Mouse (Mus musculus) ovary, adult 18-20 months (tissue): ENCODE results near the gene Patj.

Experiments used
- DNase-seq: peaks from one replicate; pipeline ENCODE4 v3.0.0; 2022; ENCODE audit warnings: low spot score, mixed read lengths

Gene Patj

DNA sequence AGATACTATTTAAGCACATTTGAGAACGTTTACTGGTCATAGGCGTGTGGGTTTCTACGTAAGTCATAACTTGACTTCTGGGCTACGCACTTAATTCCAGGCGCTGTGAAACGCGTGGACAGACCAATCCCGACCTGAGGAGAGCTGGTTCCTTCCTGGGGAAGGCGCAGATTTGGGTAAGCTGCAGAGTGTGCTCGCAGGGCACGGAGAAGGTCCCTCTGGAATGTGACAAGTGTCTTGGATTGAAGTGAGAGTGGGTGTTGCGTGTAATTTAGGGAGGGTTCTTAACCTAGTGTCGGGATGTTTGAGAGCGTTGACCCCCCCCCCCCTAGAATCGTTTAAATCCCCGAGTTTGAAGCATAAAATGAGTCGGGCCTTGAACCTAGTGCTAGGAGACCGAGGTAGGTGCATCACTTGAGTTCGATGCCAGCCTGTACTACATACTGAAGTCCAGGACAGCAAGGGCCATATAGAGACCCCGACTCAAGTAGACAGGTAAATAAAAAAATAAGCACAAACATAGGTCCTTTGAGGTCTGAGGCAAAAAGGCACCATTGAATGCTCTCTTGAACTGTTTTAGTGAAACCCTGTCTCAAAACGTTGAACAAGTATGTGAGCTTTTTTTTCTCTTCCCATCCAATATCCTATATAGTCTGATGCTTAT is 331.8 kb downstream of the Patj start:
- no peak for DNase-seq

DNA sequence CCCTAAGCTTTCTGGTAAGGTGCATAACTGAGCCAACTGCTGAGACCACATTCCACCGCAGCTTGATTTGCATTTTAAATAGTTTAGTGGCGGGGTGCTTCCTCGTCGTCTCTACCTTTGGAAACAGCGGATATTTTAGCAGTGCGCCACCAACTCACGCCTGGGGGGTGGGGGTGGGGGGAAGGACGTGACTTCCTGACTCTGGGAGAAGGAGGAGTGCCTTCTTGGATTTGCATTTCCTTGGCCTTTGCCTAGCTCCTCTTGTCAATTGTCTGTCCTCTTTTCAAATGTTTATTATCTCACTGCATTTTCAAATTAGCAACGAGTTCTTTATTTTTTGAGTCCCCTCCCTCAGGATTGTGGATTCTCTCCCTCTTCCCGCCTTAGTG is 332.4 kb downstream of the Patj start:
- no peak for DNase-seq

DNA sequence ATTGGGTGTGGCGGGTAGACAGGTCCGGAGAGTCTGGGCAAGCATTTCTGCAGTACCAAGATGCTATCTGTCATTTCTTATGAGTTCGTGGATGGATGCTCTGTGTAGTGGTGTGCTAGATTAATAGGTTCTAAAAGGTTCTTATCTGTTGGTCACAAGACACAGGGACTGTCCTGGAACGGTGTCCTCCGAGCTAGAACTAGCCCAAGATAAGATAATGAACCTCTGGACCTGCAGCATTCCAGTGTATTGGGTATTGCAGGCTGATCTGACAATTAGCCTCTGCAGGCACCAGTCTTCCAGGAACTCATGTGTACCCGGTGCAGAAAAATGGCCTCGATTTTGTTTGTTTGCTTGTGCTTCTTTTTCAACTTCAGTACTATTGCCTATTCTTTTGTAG is 333.1 kb downstream of the Patj start:
- no peak for DNase-seq

DNA sequence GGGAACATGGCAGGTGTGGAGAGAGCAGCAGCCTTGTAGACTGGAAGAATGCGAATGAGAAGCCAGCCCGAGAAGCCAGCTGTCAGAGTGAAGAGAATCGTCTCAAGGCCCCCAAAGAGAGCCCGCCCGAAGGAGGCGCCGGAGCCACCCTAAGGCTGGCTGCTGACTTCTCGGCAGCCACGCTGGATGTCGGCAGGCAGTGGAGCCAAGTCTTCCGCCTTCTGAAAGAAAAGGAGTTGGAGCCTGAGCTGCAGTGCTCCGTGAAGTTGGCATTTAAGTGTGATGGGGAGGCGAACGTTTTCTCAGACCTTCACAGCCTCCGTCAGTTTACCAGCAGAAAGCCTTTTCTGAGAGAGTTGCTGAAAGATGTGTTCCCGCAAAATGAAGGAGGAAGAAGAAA is 338.1 kb downstream of the Patj start:
- DNase-seq, result no peak

DNA sequence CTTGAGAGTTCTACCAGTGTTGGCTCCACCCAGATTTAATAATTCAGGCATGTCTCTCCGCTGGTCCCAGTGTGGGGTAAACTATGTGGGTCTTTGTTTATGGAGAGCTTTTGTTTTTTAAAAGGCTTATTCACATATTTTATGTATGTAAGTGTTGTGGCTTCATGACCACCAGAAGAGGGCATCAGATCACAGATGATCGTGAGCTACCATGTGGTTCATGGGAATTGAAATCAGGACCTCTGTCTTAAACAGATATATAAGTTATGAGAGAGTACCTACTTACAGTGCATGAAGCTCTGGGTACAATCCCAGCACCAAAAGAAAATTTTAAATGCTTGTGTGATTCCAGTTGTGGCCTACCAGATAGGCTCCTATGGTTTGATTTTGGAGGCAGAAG is 344.2 kb downstream of the Patj start:
- DNase-seq, result no peak

DNA sequence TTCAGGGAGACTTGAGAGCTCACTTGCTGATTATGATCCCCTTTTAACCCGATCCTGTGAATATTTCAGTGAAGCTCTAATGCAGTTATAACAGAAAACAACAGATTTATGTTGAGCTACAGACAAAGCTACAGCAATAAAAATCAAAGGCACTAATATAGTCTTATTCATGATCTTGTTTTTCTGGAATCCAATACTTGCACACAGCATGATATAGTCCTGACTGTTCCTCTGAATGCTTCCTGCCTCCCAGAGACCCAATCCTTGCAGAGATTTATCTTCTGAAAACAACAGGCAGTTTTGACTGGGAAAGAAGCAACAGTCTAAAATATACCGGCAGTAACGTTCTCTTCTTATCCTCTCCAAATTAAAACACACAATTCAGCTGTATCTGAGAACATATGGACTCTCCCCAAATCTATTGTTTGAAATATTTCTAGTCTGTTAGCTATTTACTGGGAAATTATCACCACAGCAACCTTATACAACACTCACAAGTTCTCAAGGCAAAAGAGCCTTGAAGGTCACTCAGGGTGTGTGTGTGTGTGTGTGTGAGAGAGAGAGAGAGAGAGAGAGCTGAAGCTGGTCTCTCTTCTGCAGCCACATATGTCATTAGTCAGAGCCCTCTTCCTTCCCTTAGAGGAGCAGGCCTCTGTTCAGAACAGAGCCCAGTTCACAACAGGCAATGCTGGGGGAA is 347.8 kb downstream of the Patj start:
- no peak for DNase-seq

DNA sequence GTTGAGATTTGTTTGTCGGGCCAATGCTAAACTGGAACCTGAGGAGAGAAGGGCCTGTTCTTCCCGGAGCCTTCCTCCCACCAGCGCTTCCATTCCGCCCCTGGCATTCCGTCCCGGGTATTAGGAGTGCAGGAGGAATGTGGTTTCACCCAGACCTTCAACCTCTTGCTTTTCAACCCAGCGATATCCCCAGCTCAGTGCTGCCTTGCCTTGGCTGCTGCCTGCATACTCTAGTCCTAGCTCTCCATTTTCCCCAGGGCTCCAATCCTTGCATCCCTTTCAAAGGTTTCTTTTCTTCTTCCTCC is 348.3 kb downstream of the Patj start:
- DNase-seq, result peak; percentile 42

DNA sequence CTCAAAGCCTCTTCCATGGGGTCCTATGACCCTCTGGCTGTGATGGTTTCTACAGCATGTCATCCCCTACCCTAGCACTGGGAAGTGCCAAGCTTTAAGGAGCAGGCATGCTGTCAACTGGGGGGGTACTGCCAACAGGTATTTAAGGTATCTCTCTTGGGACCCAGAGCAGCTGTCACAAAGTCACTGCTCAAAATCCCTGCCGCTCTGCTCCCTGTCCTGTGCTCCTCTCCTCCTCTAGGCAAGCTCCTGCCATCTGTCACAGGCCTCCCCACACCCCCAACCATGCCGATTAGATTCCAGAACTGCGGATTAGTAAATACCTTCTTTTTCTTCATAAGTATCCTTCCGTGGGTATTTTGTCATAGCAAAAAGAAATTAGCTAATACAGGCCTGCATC is 358.9 kb downstream of the Patj start:
- DNase-seq, result no peak

DNA sequence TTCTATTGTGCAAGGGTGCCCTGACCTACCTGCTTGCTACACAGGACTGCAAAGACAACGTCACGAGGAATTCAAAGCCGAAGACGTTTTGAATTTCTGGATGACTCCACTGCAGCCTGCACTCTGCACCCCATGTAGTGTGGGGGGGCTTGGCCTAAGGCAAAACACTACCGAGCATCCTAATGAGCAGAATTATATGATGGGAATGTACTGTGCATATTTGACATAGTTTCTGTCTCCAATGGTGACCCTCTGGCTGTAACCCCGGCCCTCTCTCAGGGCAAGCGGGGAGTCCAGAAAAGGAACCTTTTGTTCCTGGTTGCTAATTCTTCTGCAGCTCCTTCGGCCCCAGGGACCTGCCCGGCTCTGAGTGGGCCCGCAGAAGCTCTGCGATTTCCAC is 360.6 kb downstream of the Patj start:
- DNase-seq, result no peak

DNA sequence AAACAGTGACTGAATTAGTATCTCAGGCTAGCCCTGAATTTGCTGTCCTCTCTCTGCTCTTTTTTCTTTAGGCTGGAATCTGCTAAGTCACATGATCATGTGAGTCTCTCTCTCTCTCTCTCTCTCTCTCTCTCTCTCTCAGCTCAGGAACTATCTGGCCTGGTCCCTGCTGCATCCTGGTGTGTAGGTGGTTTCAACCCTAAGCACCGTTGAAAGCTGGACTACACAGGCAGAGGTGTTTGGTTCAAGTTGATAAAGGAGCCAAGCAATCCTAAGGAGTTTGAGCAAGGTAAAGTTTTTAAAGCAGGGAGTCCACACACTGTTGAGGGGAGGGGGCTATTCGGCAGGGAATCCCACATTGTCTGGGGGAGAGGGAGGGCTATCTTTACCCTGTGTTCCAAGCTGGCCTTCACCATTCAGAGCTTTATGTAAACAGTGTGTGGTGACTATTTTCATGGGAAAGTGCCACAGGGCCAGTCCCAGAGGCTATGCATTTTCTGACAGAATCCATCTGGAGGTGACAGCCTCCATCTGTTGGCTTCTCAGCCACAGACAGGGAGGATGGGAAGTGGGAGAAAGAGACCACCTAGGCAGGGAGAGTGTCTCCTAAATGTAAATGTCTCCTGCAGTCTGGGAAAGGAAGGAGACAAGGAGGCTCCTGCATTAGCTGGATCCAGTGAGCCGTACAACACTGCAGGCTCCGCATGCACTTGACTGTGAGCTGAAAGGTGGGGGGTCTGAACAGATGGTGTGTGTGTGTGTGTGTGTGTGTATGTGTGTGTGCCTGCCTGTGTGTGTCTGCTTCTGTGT is 362.6 kb downstream of the Patj start:
- DNase-seq, result no peak

DNA sequence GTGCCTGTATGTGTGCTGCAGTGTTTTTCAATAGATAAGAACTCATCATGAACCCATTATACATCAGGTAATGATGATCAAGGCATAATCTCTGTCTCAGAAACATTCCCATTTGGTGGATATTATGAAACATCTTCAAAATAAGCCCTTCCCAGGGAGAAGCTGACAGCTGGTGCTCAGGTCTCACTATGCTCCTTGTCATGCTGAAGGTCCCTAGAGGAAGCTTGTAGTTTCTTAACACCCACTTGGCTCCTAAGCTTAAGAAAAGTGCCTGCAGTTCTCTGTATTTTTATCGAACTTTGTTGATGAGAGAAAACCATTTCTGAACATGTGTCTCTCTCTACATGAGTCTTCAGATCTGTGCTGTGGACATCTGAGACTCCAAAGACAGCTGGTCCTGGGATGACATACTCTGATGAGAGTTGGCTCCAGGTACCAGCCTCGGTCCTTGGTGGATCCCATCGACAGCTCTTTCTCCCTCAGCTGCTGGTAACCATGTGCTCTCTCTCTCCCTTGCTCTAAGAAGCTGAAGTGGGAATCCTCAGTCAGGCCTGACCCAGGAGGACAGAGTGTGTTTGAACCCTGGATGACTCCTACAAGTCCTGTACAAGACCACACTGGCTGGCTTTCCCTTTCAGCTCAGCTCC is 363.4 kb downstream of the Patj start:
- no peak for DNase-seq

DNA sequence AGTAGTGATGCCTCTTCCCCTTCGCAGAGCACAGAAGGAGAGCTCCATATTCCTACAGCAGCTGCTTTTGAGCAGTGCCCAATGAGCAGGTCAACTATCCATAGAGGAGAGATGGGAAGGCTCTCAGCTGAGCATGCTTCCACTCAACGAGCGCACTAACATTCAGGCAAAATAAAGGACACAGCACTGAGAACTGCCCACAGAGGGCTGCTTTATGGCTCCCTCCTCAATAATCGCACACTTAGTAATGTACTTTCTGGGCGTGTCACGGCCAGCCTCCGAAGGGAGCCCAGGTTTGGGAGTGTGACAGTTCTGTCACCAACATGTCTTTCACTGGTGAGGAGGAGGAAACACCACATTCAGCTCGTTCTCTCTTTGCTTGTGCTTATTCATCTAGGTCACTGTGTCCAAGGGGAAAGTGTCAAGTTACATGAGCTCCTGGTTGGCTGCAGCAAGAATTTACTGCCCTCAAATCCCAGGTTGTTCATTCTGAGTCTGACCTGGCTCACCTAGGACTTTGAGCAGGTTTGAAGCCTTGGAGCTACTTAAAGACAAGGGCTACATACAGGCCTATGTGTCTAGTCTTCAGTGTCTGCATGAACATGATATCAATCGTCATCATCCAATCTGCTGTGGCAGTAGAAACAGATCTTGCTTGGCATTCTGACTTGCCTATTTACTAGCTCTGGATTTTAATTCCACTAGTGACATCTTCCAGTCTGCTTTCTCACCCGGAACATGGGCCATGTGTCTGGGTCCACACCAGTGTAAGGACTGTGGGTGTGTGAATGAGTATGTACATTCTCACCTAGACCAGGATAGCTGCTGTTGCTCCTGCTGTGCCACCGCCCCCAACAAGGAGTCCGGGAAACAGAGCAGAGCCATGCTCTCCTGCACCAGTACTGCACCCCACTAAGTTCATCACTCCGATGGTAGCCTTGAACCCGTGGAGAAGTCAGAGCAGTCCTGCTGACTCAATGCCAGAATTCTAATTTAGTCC is 371.8 kb downstream of the Patj start:
- DNase-seq, result no peak
